Comparison of ENCODE assay signal across 13 mouse cellular contexts in the genomic region with DNA sequence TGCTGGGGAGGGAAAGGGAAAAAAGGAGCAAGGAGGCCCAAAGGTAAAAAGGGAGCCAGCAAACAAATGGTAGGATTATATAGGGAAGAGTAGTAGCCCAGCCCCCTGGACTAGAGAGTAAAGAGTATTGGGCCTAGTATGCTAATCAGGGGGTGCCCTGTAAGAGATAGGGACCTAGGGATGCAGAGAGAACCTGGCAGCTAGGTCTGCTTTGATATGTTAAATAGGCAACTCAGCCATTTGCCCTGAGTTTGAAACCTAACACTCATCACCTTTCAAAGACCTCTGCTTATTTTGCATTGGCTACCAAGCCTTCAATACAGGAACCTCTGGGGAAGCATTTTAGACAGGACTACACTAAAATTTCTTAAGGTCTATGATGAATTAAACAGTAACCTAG.
"Had no signal": no experiment of that assay in that cellular context is flagged by ENCODE, and none has a peak within 500 bp of the region (broad histone marks: within the 10 kb centered on the region; RNA-seq: fewer than 3 reads in every experiment).

No protein-coding gene starts in this region.

- DNase-seq: cerebellum, postnatal 10 days; cerebellum, postnatal 14 days; cerebellum, postnatal 25 days; cerebellum, postnatal 36 days; embryo, embryonic 11 days; forebrain, postnatal 0 days; gastrocnemius, adult 2 months; gastrocnemius, postnatal 10 days; gastrocnemius, postnatal 14 days; gastrocnemius, postnatal 25 days; gastrocnemius, postnatal 36 days; heart, adult 18-20 months; heart, adult 2 months had no signal
